Mouse (Mus musculus): ENCODE measurements around the gene Tbc1d10c. TPM values are rescaled to one million over a fixed set of nuclear protein-coding genes. Genes with fewer than 3 reads are reported as not detected.

Gene Tbc1d10c
- polyA plus RNA-seq, 1 experiment from 2014 or later: 2.4 TPM

DNA sequence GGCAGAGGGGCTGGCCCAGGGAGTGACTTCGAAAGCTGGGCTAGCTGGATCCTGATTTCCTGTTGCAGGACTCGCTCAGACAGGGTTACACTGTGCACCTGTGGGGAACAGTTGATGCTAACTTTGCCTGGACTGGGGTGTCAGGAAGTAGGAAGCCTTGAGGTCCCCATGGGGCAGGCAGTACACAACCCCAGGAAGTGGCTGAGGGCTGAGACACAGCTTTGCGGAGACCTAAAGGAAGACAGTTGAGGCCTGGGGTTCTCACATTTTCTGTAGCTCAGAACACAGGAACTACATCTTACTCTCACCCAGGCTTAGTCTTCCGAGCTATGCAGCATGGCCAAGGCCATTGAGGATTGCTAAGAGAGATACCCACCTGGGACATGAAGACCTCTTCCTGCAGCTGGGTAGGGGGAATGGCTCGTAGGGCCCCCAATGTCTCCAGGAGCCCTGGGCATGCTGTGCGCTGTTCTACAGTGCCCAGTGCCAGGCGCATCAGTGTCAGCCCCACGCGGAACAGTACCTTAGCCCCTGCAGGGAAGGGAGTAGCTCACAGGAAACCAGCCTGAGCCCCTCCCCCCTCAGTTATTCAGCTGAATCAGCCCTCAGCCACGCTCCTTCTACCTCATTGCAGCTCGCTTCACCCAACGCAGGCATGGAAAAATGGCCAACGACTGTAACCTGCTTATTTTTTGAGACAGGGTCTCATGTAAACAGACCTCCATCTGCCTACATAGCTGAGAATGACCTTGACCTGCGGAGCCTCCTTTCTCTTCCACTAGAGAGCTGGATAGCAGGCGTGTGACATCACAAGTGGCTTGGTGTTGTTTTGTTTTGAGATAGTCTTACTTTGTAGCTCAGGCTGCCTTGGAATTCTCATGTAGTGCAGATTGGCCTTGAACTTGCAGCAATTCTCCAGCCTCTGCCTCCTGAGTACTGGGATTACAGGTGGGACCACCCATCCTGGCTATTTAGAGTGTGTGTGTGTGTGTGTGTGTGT lies 5.8 kb downstream of the Tbc1d10c start:
- WGBS: 47% methylated on average over 15 of the region's 15 CpGs
- Histone ChIP-seq H3K9me3 (replicated peaks) (no peaks in the 10 kb centered on the region), H3K4me1 (peaks cover 33% of the 10 kb centered on the region), H3K9ac (no peak overlapping the region), H3K36me3 (no peaks in the 10 kb centered on the region), H3K27me3 (no peaks in the 10 kb centered on the region), H3K27ac (peak overlapping the region; percentile 66), H3K4me2 (peak overlapping the region; percentile 32), H3K4me3 (replicated peaks) (no peak overlapping the region)
- ATAC-seq (replicated peaks; ENCODE audit: low FRiP score): no peak

DNA sequence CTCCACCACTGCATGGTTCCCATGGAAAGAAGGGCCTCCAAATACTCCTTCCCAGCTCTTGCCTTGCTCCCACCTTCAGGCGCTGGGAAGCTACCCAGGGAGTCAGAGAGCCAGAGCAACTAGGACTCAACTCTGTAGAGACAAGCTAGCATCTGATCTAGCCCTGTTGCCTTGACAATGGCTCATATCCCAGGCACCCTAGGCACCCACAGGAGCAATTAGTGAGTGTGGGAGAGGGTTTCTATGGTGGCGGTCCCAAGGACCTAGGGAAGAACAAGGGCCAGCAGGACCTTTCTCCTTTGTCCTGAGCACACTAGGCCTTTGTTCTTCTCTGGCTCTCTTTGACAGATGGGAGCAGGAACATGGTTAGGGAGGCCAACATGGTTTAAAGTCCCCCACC lies 7.4 kb downstream of the Tbc1d10c start:
- no peak for ATAC-seq (replicated peaks; ENCODE audit: low FRiP score)
- no peaks in the 10 kb centered on the region for H3K36me3 ChIP-seq
- no peak overlapping the region for H3K4me3 ChIP-seq (replicated peaks)
- peaks cover 33% of the 10 kb centered on the region for H3K4me1 ChIP-seq
- 89% methylated on average over 2 of the region's 2 CpGs for WGBS
- no peak overlapping the region for H3K4me2 ChIP-seq
- H3K9ac ChIP-seq: no peak overlapping the region
- H3K27me3 ChIP-seq: no peaks in the 10 kb centered on the region
- 0 out of 2 replicates have a peak overlapping the region, but pooled peaks have one; percentile 8 for H3K27ac ChIP-seq
- no peaks in the 10 kb centered on the region for H3K9me3 ChIP-seq (replicated peaks)

DNA sequence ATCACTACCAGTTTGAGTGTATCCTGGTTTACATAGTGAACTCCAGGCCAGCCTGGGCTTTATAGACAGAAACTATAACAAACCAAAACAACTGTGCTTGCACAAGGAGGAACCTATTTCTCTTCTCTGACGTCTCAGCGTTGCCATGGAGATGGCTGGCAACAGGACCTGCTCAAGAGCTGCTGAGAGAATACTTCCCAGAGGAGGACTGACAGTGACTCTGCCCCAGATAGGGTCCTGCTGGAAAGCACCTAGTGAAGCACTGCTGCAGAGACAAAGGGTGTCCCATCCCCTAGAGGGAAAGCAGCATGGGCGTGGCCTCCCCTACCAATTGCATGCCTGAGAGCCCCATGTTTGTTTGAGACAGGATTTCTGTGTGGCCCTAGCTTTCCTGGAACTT lies 9.2 kb downstream of the Tbc1d10c start:
- no peak for ATAC-seq (replicated peaks; ENCODE audit: low FRiP score)
- WGBS: 34% methylated on average over 3 of the region's 3 CpGs

DNA sequence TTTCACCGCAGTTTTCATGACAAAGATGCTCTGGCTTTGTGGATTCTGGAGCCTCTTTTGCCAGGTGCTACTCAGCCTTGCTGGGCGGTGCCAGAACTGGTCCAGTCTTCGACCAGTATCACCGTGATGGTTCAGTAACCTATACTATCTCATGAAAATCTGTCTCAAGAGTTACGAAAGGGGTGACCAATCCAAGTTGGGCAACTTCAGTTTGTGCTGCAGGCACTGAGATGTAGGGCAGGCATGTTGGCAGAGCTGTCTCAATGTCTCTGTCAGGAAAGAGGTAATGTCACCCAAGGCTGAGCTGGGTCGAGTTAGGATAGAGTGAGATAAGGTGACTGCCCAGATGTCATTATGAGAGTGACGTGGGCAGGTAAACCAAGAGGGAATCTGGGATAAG lies 10.7 kb downstream of the Tbc1d10c start:
- 86% methylated on average over 7 of the region's 7 CpGs for WGBS
- Histone ChIP-seq H3K27ac (no peak overlapping the region), H3K4me2 (no peak overlapping the region), H3K9me3 (replicated peaks) (no peaks in the 10 kb centered on the region), H3K4me3 (replicated peaks) (no peak overlapping the region), H3K27me3 (peaks cover 9% of the 10 kb centered on the region), H3K36me3 (no peaks in the 10 kb centered on the region), H3K4me1 (peaks cover 29% of the 10 kb centered on the region), H3K9ac (no peak overlapping the region)
- ATAC-seq (replicated peaks; ENCODE audit: low FRiP score): no peak

More for the DNA sequence above, 9.2 kb downstream of the Tbc1d10c start:
- Histone ChIP-seq H3K27me3 (peaks cover 2% of the 10 kb centered on the region; the same call in 1 of the 2 replicates), H3K4me3 (replicated peaks) (no peak overlapping the region), H3K4me2 (no peak overlapping the region), H3K4me1 (peaks cover 28% of the 10 kb centered on the region), H3K9ac (no peak overlapping the region), H3K36me3 (no peaks in the 10 kb centered on the region), H3K27ac (no peak overlapping the region), H3K9me3 (replicated peaks) (no peaks in the 10 kb centered on the region)

DNA sequence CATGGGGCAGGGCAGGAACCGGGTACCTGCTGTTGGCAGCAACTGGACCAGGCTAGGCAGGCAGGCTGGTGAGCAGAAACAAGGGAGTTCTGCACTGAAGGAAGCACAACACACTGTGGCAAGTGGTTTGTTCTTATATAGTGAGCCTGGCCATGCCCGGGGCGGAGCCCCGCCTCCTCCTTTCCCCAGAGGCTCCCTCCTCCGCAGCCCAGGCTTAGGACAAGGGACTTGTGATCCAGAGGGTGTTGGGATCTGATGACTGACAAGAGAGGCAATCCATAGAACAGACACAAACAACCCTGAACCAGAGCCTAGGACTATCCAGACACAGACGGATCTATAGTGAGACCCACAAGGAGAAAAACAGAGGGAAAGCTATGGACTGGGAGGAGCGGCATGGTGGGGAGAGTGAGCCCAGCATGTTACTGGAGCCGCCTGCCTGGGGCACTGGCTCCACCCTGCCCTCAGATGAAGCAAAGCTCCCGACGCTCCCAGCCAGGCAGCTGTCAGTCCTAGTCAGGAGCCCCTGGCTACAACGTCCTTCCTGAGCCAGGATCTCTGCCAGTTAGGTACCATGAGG lies 15.6 kb downstream of the Tbc1d10c start, which contains the start of gene Carns1:
Gene Carns1 (minus strand): TSS at position 112 of the 580 bp plus-strand sequence.
- Histone ChIP-seq H3K4me2 (peak within 1 kb of the TSS; percentile 55), H3K27me3 (peaks cover 9% of the 10 kb centered on the region), H3K4me3 (replicated peaks) (peak within 1 kb of the TSS; percentile 28), H3K27ac (peak within 1 kb of the TSS; percentile 37; the same call in 1 of the 2 replicates), H3K4me1 (peaks cover 33% of the 10 kb centered on the region), H3K9me3 (replicated peaks) (no peaks in the 10 kb centered on the region), H3K36me3 (no peaks in the 10 kb centered on the region), H3K9ac (0 out of 2 replicates have a peak within 1 kb of the TSS, but pooled peaks have one; percentile 4)
- peak; percentile 69 for ATAC-seq (replicated peaks; ENCODE audit: low FRiP score)
- WGBS: 3% methylated on average over 11 of the region's 11 CpGs

DNA sequence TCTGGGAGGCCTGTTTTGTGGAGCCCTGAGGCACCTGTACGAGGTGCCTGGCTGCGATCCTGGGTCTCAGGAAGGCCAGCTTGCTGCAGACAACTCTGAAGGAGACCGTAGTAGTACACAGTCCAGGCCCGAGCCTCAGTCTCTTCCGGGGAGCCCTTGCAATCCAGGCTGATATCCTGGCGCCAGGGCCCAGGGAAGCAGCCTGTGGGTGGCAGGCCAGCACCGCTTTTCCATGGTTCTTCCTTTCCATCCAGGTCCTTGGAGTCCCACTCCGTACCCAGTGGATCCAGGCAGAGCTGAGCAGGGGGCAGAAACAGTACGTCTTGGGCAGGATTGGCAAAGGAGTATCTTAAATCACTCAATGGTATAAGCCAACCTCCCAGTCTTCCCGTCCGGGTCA lies 18.2 kb downstream of the Tbc1d10c start:
- Histone ChIP-seq H3K9me3 (replicated peaks) (no peaks in the 10 kb centered on the region), H3K4me1 (peaks cover 42% of the 10 kb centered on the region), H3K27me3 (peaks cover 9% of the 10 kb centered on the region), H3K9ac (no peak overlapping the region), H3K4me3 (replicated peaks) (no peak overlapping the region), H3K27ac (no peak overlapping the region), H3K36me3 (no peaks in the 10 kb centered on the region), H3K4me2 (no peak overlapping the region)
- WGBS: 53% methylated on average over 11 of the region's 11 CpGs
- no peak for ATAC-seq (replicated peaks; ENCODE audit: low FRiP score)

DNA sequence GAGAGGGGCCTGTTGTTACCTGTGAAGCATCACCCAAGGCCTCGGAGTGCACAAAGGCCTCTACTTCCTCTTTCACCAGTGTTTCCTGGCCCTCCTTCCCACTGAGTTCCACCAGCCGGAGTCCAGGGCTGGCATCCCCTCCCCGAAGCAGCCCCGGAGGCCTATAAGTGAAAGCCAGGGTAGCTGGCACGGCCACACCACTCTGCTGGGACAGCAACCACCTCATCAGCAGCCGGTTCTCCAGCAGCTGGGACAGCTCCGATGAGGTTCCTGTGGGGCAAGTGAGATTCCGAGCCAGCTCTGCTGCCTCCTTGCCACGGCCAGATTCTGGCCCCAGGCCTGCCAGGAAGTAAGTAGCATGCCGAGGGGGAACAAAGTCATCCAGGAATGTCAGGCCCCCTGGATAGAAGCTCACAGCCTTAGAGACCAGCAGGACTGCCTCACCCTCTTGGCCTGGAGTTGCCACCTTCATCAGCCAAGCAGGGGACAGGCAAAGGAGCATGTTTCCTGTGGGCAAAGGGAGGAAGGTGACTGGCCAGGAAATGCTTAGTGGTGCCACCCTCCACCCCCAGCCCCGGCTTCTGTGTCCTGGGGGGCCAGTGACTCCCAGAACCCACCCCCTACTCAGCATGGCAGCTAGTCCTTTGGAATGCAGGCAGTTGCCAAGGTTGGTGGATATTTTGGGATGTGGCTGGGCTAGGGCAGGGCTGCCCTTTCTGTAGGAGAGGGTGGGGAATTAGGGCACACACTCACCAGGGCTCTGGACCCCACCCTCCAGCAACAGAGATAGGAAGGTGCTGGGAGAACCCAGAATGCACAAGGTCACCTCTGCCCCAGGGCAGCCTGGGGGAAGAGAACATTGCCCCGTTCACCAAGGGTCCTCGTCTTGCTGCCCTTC lies 19.4 kb downstream of the Tbc1d10c start:
- peak overlapping the region; percentile 37; the same call in 1 of the 2 replicates for H3K27ac ChIP-seq
- 64% methylated on average over 13 of the region's 13 CpGs for WGBS

DNA sequence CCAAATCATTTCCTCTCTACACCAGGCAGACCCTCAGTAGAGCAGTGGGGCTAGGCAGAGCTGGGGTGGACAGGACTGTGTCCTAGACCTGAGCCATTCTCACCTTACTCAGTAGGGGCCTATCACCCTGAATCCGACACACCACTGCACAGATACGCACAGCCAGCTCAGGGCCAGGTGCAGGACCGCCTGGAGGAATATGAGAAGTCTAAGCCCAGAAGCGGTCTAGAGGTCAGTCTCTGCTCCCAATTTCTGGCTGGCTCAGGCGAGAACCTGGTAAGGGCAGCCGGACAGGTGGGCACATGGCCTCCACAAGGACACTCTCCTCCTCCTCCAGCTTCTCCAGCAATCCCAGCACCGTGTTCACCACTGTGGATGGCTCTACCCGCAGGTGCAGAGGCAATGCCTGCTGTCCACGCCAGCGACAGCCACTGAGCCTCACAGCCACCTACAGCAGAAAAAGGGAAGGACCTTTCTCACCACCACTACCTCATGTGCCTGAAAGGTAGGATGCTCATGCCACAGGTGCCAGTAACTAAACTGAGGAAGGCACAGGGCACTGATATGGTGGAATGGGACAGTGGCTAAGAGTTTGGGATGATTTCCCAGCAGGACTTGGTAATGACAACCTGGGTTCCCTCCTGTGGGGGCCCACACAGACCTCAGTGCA lies 20.2 kb downstream of the Tbc1d10c start:
- no peak overlapping the region; the same call in 1 of the 2 replicates for H3K27ac ChIP-seq
- WGBS: 81% methylated on average over 10 of the region's 10 CpGs
- no peak overlapping the region for H3K4me2 ChIP-seq
- H3K9me3 ChIP-seq (replicated peaks): no peaks in the 10 kb centered on the region
- ATAC-seq (replicated peaks; ENCODE audit: low FRiP score): no peak
- H3K36me3 ChIP-seq: no peaks in the 10 kb centered on the region
- no peak overlapping the region for H3K9ac ChIP-seq
- peaks cover 40% of the 10 kb centered on the region for H3K4me1 ChIP-seq
- H3K27me3 ChIP-seq: peaks cover 2% of the 10 kb centered on the region; the same call in 1 of the 2 replicates
- H3K4me3 ChIP-seq (replicated peaks): no peak overlapping the region

More for the DNA sequence above, 19.4 kb downstream of the Tbc1d10c start:
- Histone ChIP-seq H3K4me2 (no peak overlapping the region), H3K36me3 (no peaks in the 10 kb centered on the region), H3K4me1 (peaks cover 42% of the 10 kb centered on the region), H3K9me3 (replicated peaks) (no peaks in the 10 kb centered on the region), H3K9ac (no peak overlapping the region), H3K27me3 (peaks cover 5% of the 10 kb centered on the region), H3K4me3 (replicated peaks) (no peak overlapping the region)
- ATAC-seq (replicated peaks; ENCODE audit: low FRiP score): no peak

DNA sequence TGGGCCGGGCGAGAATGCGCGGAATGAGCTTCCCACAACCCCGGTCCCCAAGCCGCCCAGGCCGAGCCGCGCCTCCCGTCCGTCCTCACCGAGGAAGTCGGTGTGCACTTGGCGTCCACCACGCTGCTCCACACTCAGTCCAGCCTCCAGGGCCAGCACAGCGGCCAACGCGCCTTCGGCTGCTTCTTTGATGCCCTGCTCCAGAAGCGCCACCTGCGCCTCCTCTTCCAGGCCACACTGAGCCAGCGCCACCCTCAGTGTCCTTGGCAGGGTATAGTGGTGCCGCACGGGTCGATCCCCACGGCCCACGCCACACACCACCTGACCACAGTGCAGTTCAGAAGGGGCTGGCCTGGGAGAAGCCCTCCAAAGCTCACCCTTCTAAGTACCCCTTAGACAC lies 21.3 kb downstream of the Tbc1d10c start:
- WGBS: 9% methylated on average over 27 of the region's 27 CpGs
- peaks cover 30% of the 10 kb centered on the region for H3K4me1 ChIP-seq
- H3K4me2 ChIP-seq: peak overlapping the region; percentile 93
- ATAC-seq (replicated peaks; ENCODE audit: low FRiP score): peak; percentile 73
- peak overlapping the region; percentile 51 for H3K4me3 ChIP-seq (replicated peaks)
- H3K36me3 ChIP-seq: no peaks in the 10 kb centered on the region
- peak overlapping the region; percentile 76 for H3K9ac ChIP-seq
- peak overlapping the region; percentile 92 for H3K27ac ChIP-seq
- no peaks in the 10 kb centered on the region for H3K27me3 ChIP-seq
- H3K9me3 ChIP-seq (replicated peaks): no peaks in the 10 kb centered on the region

DNA sequence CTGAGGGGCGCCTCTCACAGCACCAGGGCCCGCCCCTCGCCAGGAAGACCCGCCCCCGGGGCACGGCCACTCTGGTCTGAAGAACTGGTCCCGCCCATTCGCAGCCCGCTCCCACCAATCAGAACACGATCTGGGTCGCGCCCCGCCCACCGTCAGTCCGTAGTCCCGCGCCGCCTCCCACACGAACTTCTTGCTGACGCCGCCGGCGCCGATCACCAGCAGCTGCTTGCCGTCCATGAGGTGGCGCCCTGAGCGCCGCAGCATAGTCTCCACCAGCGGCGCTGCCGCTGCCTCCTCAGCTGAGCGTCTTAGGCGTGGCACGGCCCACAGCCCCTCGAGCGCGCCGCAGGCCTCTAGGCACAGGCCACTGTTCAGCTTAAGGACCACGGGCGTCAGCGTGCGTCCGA lies 21.7 kb downstream of the Tbc1d10c start:
- WGBS: under 1% methylated on average over 43 of the region's 43 CpGs
- H3K36me3 ChIP-seq: no peaks in the 10 kb centered on the region
- H3K4me1 ChIP-seq: peaks cover 30% of the 10 kb centered on the region
- peak overlapping the region; percentile 92 for H3K27ac ChIP-seq
- no peaks in the 10 kb centered on the region for H3K27me3 ChIP-seq
- H3K4me3 ChIP-seq (replicated peaks): peak overlapping the region; percentile 51
- ATAC-seq (replicated peaks; ENCODE audit: low FRiP score): peak; percentile 95
- peak overlapping the region; percentile 76 for H3K9ac ChIP-seq
- no peaks in the 10 kb centered on the region for H3K9me3 ChIP-seq (replicated peaks)
- H3K4me2 ChIP-seq: peak overlapping the region; percentile 93
